Mouse (Mus musculus) liver, embryonic 14.5 days (tissue): ENCODE measurements around the gene Cfap54.

ENCODE experiments used
- CTCF ChIP-seq: IDR thresholded peaks from 2 replicates; pipeline ENCODE4 v1.5.1; 2016; ENCODE audit warnings: antibody characterized with exemption, low read depth, control low read depth
- EP300 ChIP-seq: IDR thresholded peaks from 2 replicates; pipeline ENCODE4 v1.6.1; 2016; ENCODE audit warnings: antibody characterized with exemption, low read depth

DNA sequence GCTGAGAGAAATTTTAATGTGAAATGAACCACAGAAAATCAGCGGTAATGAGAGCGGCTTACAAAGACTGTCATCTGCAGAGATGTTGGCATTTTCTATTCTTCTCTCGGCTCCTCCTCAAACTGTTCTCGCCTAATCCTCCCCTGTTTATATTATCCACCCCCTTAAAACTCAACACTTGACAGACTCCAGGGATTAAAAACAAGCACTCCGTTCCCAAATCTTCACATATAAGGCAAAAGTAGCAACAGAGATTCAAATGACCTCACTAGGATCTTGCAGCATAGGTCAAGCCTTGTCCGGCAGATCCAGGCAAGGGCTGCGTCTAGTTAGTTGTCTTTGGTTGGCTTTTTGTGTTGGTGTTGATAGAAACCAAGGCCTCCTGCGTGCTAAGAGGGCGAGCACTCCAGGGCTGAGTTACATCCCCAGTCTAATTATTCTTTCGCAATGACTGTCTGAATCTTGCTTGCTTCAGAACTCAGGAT lies 49.1 kb upstream of the Cfap54 start:
- TF ChIP-seq CTCF (no peak), EP300 (no peak)
